Mouse (Mus musculus) adrenal gland (tissue): ENCODE measurements around the gene Olfml2a.

Experiments
- intact Hi-C: fragments of 180-260 bp; cut with DNase I; formaldehyde crosslinking; loops from one replicate; pipeline ENCODE4 v1.15.1; 2025

The Olfml2a gene

DNA sequence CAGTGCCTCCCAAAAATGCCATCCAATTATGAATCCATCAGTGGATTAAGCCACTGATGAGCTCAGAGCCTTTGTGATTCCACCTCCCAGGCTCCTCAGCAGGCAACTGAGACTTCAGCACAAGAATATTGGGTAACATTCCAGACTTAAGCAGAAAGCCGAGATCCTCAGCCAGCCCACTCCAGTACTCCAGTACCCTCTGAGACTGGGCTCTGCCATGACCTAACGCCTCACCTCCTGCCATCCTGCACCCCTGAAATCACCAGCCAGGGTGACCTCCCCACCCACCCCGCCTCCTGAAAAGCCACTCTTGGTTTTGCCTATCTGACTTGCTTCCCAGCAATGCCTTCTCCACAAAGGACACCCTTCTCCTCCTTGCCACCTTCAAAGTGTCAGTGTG, 5.6 kb downstream of the Olfml2a start:
- intact Hi-C loops = no loop called here

DNA sequence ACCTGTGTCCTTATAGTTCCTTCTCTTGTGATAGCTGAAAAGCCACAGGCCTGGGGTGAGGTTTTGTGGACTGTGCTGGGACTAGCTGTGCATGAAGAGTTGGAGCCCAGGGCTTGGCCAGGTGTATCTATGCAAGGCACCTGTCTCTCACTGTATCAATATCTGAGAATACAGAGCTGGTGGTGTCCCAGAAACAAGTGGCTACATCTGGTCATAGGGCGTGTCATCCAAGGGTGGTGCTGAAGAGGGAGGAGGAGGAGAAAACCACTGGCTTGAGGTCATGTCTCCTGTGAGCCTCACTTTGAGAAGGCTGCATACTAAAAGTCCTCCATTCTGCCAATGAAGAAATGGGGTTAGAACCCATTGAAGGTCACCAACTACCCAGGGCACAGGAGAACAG, 6.2 kb downstream of the Olfml2a start:
- intact Hi-C loops = no loop called here

DNA sequence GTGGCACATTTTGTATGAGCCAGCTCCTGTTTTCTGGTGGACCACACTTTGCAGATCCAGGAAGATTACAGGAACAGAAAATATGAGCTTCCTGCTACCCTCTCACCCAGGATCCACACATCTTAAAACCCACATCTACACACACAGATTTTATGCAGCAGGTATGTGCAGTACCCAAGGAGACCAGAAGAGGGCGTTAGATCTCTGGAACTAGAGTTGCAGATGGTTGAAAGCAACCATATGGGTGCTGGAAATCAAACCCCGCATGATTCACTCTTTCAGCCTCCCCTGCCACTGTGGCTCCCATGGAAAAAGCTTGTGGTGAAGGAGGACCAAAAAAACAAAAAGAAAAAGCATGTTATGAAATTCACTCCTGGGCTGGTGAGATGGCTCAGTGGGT, 7.3 kb downstream of the Olfml2a start:
- intact Hi-C loops = no loop called here

DNA sequence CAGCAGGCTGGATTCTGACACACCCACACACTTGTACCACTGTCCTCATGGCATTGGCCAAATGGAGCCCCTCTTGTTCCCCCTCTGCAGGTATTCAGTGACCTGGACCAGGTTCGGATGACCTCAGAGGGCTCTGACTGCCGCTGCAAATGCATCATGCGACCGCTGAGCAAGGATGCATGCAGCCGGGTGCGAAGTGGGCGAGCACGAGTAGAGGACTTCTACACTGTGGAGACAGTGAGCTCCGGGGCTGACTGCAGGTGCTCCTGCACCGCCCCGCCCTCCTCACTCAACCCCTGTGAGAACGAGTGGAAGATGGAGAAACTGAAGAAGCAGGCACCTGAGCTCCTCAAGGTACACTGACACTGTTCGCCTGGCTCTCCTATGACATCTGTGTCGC, 9.6 kb downstream of the Olfml2a start:
- intact Hi-C loops = no loop called here

DNA sequence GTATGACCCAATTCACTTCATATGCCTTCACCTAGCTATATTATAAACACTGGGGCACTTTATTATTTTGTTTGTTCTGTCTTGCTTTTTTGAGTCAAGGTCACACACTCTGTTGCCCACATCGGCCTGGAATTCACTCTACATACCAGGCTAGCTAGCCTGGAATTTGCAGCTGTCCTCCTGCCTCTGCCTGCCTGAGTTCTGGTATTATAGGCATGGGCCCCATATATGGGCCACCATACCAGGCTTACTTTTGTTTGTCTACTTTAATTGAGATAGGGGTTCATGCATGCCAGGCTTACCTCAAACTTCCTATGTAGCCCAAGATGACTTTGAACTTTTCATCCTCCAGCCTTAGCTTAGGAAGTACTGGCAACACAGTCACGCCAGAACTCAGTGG, 10.1 kb downstream of the Olfml2a start:
- intact Hi-C loops = no loop called here

DNA sequence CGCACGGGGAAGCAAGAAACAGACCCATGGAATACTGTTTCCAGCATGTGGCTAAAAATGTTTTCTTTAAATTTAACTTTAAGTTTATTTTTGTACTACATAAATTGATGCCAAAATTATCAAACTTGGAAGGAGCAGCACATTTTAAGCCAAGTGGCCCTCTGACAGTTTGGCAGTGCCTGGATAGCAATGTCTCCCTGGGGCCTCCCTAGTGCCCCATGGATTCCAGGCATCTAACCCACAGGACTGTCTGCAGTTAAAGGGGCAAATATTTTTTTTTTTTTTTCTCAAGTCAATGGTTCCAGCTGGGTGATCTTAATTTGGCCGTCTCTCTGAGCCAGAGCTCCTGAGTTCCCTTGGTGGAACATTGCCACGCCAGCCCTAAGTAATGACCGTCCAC, 11.4 kb downstream of the Olfml2a start:
- intact Hi-C loops = no loop called here

DNA sequence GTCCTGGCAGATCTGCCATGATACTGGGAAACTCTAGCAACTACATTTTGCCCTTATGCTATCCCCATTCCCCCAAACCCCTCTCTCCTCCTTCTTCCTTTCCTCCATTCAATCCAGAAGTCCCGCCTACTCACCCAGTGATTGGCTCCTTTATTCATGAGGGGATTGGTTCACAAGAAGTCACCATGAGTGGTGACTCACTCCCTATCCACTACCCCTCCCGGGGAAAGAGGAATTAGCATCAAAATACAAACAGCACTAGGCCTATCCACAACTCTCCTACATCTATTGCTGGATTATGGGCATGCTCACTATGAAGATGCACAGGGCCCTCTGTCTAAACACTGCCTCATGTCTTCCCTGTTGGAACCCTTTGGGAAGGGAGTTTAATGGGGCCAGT, 12.2 kb downstream of the Olfml2a start:
- intact Hi-C loops = no loop called here

DNA sequence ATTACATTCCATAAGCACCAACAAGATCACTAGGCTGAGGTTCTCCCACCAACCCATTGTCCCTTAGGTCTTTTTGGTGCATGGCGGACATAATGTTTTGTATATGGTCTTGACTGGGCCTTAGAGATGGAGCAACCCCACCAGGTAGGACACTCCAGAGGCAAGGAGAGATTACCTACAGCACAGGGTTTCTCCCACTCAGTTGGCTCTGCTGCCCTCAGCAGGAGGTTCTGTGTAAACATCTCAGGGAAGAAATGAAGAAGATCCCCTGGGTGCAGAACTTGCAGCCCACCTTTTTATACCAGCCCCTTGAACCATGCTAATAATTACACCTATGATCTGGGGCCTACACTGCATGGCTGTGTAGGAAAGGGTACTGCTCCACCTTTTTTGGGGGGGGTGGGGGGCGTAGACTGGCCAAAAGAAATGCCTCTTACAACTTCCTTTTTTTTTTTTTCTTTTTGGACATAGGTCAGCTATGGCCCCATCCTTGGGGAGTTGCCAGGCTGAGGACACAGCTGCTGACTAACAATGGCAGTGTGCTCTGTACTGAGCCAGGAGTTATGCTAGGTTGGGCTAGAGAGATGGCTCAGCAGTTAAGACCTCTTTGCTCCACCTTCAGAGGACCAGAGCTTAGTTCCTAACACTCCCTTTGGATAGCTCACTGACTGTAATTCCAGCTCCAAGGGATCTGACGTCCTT, 12.8 kb downstream of the Olfml2a start:
- intact Hi-C loops = no loop called here

DNA sequence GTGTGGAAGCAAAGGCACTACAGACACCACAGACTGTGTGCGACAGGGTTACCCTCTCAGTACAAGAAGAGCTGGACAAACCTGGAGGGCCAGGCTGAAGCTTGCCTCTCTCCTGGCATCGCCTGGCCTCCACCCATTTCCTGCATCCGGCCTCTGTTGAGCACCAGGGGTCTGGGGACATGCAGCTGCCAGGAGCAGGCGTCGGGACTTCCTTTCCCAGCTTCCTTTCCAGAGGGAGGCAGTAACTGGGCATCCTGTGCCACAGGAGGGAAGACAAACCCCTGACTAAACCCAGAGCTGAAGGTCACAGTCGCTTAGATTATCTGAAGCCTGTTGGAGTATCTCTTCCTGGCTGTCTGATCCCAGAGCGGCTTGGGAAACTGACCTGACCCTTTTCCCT, 15.8 kb downstream of the Olfml2a start:
- intact Hi-C loops = no loop called here

DNA sequence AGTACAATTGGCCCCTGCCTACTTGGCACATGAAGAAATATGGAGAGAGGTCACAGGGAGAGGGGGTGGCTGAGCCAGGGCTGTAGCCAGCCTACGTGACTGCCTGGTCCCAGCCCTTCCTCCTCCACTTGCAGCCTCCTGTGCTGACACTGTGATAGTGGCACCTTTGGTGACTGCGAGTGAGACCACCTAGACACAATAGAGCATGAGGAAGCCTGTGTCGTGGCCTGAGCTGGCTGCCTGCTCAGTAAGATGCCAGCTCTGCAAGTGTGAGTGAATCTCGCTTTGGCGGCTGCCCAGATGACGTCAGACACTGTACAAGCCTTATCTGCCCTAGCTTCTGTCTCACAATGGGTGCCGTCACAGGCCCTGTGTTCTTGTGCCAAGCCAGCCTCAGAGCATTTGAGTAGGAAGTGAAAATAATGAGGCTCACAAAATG, 18.5 kb downstream of the Olfml2a start:
- intact Hi-C loops = no loop called here

DNA sequence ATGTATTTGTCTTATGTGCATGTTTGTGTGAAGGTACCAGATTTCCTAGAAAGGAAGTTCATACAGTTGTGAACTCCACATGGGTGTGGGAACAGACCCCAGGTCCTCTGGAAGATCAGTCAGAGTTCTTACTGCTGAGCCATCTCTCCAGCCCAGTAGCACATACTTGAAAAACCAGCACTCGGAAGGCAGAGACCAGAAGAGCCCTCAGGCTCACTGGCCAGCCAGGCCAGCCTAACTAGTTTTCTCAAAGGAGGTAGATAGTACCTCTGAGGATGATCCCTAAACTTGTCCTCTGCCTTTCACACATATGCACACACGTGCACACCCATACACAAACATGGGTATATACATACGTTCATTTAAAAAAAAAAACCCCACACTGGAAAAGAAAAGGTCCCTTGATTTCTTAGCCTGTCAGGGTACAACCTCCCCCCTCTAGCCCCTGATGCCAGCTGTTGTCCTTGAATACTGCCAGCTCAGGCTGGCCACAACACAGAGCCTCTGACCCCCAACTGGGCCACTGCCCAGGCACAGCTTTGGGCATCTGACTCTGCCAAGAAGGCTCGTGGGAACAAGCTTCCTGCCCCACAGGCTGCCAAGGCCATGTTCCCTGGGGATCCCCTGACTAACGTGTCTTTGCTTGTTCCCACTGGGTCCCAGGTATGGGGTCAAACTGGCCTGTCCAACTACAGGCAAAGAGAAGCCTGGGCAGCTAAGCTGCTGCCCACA, 21.5 kb downstream of the Olfml2a start:
- intact Hi-C loops = no loop called here

DNA sequence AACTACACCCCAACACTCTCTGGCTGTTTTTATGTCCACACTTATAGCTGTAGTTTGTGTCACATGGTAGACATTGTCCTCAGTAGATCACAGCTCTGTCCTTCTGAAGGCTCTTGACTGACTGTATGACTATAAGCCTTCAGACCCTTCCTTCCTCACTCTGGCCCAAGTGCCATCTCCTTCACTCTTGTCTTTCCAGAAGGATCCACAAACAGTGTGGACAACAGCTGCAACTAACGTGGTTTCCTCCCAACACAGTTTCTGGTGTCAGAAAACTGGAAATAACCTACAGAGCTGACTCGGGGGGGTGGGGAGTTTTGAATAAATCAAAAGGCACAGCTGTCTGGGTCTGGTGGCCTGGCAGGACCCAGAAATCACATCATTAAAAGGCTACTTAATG, 24.3 kb downstream of the Olfml2a start:
- intact Hi-C loops = no loop called here

DNA sequence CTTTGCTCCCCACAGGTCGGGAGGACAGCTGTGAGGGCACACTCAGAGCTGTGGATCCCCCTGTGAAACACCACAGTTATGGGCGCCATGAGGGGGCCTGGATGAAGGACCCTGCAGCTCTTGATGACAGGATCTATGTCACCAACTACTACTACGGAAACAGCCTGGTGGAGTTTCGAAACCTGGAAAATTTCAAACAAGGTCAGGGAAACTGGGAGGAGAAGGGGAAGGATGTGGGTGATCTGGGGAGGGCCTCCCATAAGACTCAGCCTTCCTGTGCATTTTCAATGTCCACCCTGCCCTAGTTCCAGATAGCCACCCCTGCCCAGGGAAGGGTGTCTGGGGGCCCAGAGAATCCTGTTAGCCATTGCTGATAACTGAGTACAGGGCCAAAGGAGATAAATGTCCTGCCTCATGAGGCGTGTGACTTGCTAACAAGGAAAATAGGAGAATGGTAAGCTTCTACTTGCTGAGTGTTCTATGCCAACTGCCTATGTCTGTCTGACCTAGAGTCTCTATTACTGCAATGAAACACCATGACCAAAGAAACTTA, 26.0 kb downstream of the Olfml2a start:
- intact Hi-C loops = no loop called here

DNA sequence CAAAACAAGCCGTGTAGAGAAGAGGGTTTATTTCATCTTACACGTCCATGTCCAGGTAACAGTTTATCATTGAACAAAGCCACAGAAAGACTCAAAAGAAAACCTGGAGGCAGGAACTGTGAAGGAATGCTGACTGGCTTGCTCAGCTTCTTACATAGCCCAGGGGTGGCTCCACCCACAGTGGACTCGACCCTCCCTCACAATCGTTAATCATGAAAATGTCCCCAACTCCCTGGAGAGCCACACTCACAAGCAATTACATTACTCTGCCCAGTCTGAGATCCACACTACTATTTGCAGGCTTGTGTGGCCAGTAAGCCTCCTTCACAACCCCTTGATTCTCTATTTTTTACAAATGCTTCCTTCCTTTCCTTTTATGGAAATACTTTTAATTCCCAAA, 32.4 kb downstream of the Olfml2a start:
- intact Hi-C loops = no loop called here

DNA sequence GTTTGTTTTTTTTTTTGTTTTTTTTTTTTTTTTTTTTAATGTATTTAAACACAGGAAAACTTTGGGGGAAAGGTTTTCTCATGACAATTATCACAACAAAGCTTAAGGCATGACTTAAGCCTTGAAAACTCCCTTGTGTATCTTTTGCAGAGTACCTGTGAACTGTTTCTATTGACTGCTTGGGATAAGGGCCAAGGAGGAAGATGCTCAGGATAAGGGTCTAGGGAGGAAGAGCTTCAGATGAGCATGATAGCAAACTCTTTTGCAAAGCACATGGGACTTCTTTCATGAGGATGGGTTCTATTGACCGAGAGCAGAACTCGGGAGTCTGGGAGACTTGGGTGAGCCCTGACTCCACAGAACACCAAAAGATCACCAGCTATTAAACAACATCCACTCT, 37.9 kb downstream of the Olfml2a start:
- intact Hi-C loops = no loop called here

DNA sequence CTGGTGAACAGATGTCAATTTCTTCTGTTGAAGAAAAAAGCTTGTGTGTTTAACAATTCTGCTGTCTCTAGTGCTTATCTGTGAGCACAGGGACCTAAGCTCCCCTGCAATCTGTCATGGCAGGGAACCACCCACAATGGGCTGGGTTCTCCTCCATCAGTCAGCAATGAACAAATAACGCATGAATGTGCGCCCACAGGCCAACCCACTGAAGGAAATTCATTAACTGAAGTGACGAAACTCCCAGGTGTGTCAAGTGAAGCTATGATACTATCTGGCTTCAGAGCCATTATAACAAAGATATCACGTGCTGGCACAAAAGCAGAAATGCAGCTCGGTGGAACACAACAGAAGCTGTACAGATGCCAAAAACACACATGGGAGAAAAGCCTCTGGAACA, 38.3 kb downstream of the Olfml2a start:
- intact Hi-C loops = no loop called here

DNA sequence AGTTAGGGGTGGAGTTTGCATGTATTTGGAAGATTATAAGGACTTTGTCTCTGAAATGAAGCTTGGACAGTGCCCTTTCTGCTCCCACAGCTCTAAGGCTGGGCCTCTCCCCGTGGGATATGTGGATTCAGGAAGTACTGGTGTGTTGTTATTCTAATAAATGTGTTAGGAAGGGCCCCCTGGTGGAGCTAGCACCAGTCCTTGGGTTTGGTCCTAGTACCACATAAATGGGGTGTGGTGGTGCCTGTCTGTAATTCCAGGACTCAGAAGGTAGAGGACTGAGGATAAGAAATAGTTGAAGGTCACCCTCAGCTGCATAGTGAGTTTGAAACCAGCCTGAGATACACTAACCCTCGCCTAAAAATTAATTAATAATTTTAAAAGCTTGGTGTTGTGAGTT, 41.4 kb downstream of the Olfml2a start:
- intact Hi-C loops = no loop called here

DNA sequence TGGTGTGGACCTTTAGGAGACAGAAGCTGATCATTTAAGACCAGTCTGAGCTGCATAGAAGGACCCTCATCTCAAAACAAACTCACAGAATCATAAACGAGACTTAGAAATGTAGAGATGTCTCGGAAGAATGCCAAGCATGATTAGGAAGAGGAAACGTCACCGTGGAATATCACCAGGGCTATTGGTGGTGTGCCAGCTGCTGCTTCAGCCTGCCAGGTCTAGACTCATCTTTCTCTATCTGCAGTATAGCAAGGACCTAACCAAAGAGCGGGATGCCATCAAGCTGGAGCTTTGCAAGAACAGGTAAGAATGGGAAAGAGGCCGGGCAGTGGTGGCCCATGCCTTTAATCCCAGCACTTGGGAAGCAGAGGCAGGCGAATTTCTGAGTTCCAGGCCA, 41.9 kb downstream of the Olfml2a start:
- intact Hi-C loops = no loop called here

DNA sequence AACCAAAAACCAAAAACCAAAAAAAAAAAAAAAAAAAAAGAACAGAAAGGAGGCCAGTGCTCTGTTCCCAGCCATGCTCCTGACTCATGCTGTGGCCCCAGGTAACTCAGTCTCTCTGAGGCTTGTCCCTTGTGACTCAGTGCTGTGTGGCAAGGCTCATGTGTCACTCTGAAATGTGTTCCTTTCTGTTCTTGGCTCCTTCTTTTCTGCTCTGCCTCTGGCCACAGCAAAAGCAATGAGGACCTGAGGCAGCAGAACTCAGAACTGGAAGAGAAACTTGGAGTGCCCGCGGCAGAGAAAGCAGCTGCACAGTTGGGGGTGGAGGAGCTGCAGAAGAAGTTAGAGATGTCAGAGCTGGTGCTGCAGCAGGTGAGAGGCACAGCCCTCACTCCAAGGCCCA, 42.4 kb downstream of the Olfml2a start:
- intact Hi-C loops = no loop called here

DNA sequence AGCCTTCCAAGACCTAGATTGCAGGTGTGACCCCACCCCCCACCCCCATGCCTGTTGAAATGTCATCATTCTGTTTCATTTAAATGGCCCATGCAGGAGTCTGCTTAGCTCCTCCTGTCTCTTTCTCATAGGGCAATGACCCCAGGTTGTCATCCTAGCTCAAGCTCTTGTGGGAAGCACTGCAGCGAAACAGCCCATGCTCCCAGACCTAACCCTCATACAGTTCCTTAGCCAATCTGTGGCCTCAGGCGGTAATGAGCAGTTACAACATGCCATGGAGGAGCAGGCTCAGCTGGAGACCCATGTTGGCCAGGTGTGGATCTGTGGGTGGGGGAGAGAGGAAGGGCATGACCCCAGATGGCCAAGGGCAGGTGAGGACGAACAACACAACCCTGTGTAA, 43.4 kb downstream of the Olfml2a start:
- intact Hi-C loops = no loop called here

DNA sequence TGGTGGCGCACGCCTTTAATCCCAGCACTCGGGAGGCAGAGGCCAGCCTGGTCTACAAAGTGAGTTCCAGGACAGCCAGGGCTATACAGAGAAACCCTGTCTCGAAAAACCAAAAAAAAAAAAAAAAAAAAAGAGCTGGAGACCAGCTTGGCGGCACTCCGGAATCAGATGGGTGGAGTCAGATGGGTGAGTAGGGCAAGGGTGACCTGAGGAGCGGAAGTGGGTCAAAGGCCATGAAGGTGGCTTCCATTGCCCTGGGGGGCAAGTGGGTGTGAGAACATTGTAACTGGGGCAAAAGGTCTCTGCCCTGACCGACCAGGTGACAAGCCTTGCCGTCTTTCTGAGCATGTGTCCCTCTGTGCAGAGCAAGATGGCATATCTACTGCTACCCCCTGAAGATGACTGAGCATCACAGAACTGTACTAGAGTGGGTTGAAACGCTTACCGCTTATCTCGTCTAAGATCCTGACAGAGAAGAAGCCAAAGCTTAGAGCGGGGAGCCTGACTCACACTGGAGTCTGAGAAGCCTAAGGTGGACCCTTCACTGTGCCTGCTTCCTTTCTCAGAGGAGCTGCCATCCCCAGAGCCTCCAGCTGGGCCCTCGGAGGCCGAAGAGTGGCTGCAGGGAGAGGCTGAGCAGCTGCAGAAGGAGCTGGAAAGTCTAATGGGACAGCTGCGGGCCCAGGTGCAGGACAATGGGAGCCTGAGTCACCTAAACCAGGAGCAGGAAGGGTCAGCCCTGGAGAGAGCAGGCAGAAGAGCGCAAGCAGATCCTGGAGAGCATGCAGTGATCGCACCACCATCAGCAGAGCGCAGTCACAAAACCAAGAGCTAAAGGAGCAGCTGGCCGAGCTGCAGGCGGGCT, 44.4 kb downstream of the Olfml2a start:
- intact Hi-C loops = no loop called here

DNA sequence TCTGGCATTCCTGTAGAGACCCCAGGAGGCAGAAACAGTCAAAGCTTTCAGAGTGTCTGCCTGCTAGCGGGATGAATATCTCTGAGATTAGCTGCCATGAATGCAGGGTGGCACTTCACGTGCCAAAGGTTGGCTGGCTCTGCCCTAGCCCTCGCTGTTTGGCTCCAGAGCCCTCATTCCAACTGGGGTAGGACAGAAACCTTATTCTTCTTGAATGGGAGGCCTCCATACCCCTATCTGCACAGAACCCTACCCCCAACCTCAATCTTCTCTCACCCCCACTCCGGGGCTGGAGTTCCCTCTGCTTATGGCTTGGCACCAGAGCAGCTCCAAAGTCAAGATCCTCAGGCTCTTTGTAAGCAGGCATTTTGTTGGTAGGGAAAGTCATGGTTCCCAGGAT, 46.1 kb downstream of the Olfml2a start:
- intact Hi-C loops = no loop called here
